12 mouse cellular contexts compared by ENCODE assay signal in genomic region chr1:64255554-64256295, GRCm38 (mm10).
DNase-seq lines count a peak whose midpoint lies in the region; ATAC-seq and TF ChIP-seq lines count a peak whose summit lies in the region.
"Had no signal": no experiment of that assay in that cellular context is flagged by ENCODE, and none has a peak within 500 bp of the region (broad histone marks: within the 10 kb centered on the region; RNA-seq: fewer than 3 reads in every experiment).

No protein-coding gene starts in this region.

- no peak overlapping the region for H3K27ac ChIP-seq in kidney, embryonic 16.5 days (ENCODE audit: low read length)
- peak overlapping the region; percentile 48 for H3K27ac ChIP-seq in hindbrain, embryonic 13.5 days
- H3K27ac ChIP-seq in midbrain, embryonic 16.5 days (ENCODE audit: low read length): peak overlapping the region; percentile 46
- H3K27ac ChIP-seq in liver, postnatal 0 days (ENCODE audit: low read depth): no peak overlapping the region
- H3K27ac ChIP-seq: heart, embryonic 10.5 days; kidney, postnatal 0 days; liver, embryonic 13.5 days had no signal

- H3K36me3 ChIP-seq in kidney, embryonic 16.5 days (ENCODE audit: insufficient read depth, low read length): no peaks in the 10 kb centered on the region
- H3K36me3 ChIP-seq in hindbrain, embryonic 13.5 days: no peaks in the 10 kb centered on the region
- no peaks in the 10 kb centered on the region for H3K36me3 ChIP-seq in midbrain, embryonic 16.5 days (ENCODE audit: control insufficient read depth, insufficient read depth, low read length)
- H3K36me3 ChIP-seq in liver, postnatal 0 days (replicated peaks; ENCODE audit: insufficient read depth, low read length): no peaks in the 10 kb centered on the region
- H3K36me3 ChIP-seq: heart, embryonic 10.5 days; liver, embryonic 13.5 days had no signal

- no peak overlapping the region for H3K4me2 ChIP-seq in kidney, embryonic 16.5 days (replicated peaks; ENCODE audit: low read depth, low read length)
- no peak overlapping the region for H3K4me2 ChIP-seq in hindbrain, embryonic 13.5 days
- H3K4me2 ChIP-seq in midbrain, embryonic 16.5 days (ENCODE audit: low read length): no peak overlapping the region; the same call in 1 of the 2 replicates
- no peak overlapping the region for H3K4me2 ChIP-seq in liver, postnatal 0 days (ENCODE audit: low read depth, low read length)
- H3K4me2 ChIP-seq: liver, embryonic 13.5 days had no signal

- H3K27me3 ChIP-seq in kidney, embryonic 16.5 days (ENCODE audit: insufficient read depth, low read length): no peaks in the 10 kb centered on the region
- H3K27me3 ChIP-seq in hindbrain, embryonic 13.5 days: no peaks in the 10 kb centered on the region
- no peaks in the 10 kb centered on the region for H3K27me3 ChIP-seq in midbrain, embryonic 16.5 days (ENCODE audit: control insufficient read depth, insufficient read depth, low read depth, low read length)
- no peaks in the 10 kb centered on the region for H3K27me3 ChIP-seq in liver, postnatal 0 days (ENCODE audit: insufficient read depth, low read length)
- H3K27me3 ChIP-seq: liver, embryonic 13.5 days had no signal

- no peaks in the 10 kb centered on the region for H3K9me3 ChIP-seq in kidney, embryonic 16.5 days (ENCODE audit: low read length)
- no peaks in the 10 kb centered on the region for H3K9me3 ChIP-seq in hindbrain, embryonic 13.5 days
- H3K9me3 ChIP-seq in midbrain, embryonic 16.5 days (replicated peaks; ENCODE audit: control insufficient read depth, low read length, poor library complexity, severe bottlenecking): no peaks in the 10 kb centered on the region
- H3K9me3 ChIP-seq in liver, postnatal 0 days (ENCODE audit: low read length): no peaks in the 10 kb centered on the region
- H3K9me3 ChIP-seq: heart, embryonic 10.5 days; liver, embryonic 13.5 days had no signal

- peak; percentile 9 for DNase-seq in kidney, postnatal 10 days
- peak; percentile 54 to 65 for DNase-seq in cerebellum, adult 18-20 months
- DNase-seq in liver, postnatal 0 days: no peak
- DNase-seq in spleen, adult 18-20 months: no peak
- DNase-seq in urinary bladder, postnatal 10 days (ENCODE audit: low spot score): no peak
- DNase-seq: liver, embryonic 13.5 days had no signal

- no peak for TF ChIP-seq EP300 in liver, postnatal 0 days (IDR thresholded peaks at IDR 0.05; ENCODE audit: low read depth)

- 88% methylated on average over 14 of the region's 14 CpGs for WGBS in kidney, embryonic 16.5 days
- 54% methylated on average over 14 of the region's 14 CpGs for WGBS in hindbrain, embryonic 13.5 days
- WGBS in midbrain, embryonic 16.5 days: 54% methylated on average over 14 of the region's 14 CpGs
- WGBS in liver, postnatal 0 days (ENCODE audit: insufficient replicate concordance): 73% methylated on average over 14 of the region's 14 CpGs

- no peak for TF ChIP-seq CTCF in liver, postnatal 0 days (IDR thresholded peaks at IDR 0.05; ENCODE audit: low read depth)

- no peak for ATAC-seq in kidney, embryonic 16.5 days (ENCODE audit: low FRiP score, low TSS enrichment)
- ATAC-seq in hindbrain, embryonic 13.5 days (ENCODE audit: low FRiP score): peak; percentile 54; the same call in 1 of the 2 replicates
- peak; percentile 69 for ATAC-seq in midbrain, embryonic 16.5 days
- ATAC-seq in liver, postnatal 0 days: no peak
- ATAC-seq: CD4-positive, CD25-positive, alpha-beta regulatory T cell, adult 4 months had no signal

- H3K4me1 ChIP-seq in kidney, embryonic 16.5 days (ENCODE audit: insufficient read depth, low read length): no peaks in the 10 kb centered on the region
- H3K4me1 ChIP-seq in hindbrain, embryonic 13.5 days (replicated peaks): peaks cover 25% of the 10 kb centered on the region
- H3K4me1 ChIP-seq in midbrain, embryonic 16.5 days (ENCODE audit: control insufficient read depth, insufficient read depth, low read length): peaks cover 21% of the 10 kb centered on the region
- no peaks in the 10 kb centered on the region for H3K4me1 ChIP-seq in liver, postnatal 0 days (ENCODE audit: insufficient read depth)
- H3K4me1 ChIP-seq: heart, embryonic 10.5 days; liver, embryonic 13.5 days had no signal

- no peak overlapping the region for H3K4me3 ChIP-seq in kidney, embryonic 16.5 days (ENCODE audit: low read length)
- no peak overlapping the region for H3K4me3 ChIP-seq in hindbrain, embryonic 13.5 days
- no peak overlapping the region for H3K4me3 ChIP-seq in midbrain, embryonic 16.5 days (ENCODE audit: low read depth, low read length)
- H3K4me3 ChIP-seq in liver, postnatal 0 days (ENCODE audit: low read depth, low read length): no peak overlapping the region
- H3K4me3 ChIP-seq: heart, embryonic 10.5 days; liver, embryonic 13.5 days had no signal

- H3K9ac ChIP-seq in kidney, embryonic 16.5 days (replicated peaks; ENCODE audit: low read length): no peak overlapping the region
- no peak overlapping the region for H3K9ac ChIP-seq in hindbrain, embryonic 13.5 days
- no peak overlapping the region for H3K9ac ChIP-seq in midbrain, embryonic 16.5 days (ENCODE audit: low read depth, low read length)
- H3K9ac ChIP-seq in liver, postnatal 0 days (replicated peaks): no peak overlapping the region
- H3K9ac ChIP-seq: liver, embryonic 13.5 days had no signal

Comparison
In these comparisons a context has a peak if more than half of its experiments do, and no peak if none do; other contexts are left out.
1. DNase-seq: peak in kidney, postnatal 10 days (single experiment) and cerebellum, adult 18-20 months (2 of 2); none in liver, postnatal 0 days (single experiment), spleen, adult 18-20 months (0 of 2) and urinary bladder, postnatal 10 days (single experiment).
2. ATAC-seq: peak in hindbrain, embryonic 13.5 days (single experiment) and midbrain, embryonic 16.5 days (single experiment); none in kidney, embryonic 16.5 days (single experiment) and liver, postnatal 0 days (single experiment).
3. H3K27ac ChIP-seq: peak in hindbrain, embryonic 13.5 days (single experiment) and midbrain, embryonic 16.5 days (single experiment); none in kidney, embryonic 16.5 days (single experiment) and liver, postnatal 0 days (single experiment).